Comparison of ENCODE assay signal across 11 mouse cellular contexts in genomic region chr1:46912506-46913156, GRCm38 (mm10).
"Had no signal": no experiment of that assay in that cellular context is flagged by ENCODE, and none has a peak within 500 bp of the region (broad histone marks: within the 10 kb centered on the region; RNA-seq: fewer than 3 reads in every experiment).

No protein-coding gene starts in this region.

- H3K9ac ChIP-seq: limb, embryonic 15.5 days; liver, embryonic 12.5 days; lung, embryonic 14.5 days; midbrain, embryonic 15.5 days had no signal

- H3K4me2 ChIP-seq: limb, embryonic 15.5 days; liver, embryonic 12.5 days; lung, embryonic 14.5 days; midbrain, embryonic 15.5 days had no signal

- H3K27me3 ChIP-seq: limb, embryonic 15.5 days; liver, embryonic 12.5 days; midbrain, embryonic 15.5 days had no signal

- H3K9me3 ChIP-seq: limb, embryonic 15.5 days; midbrain, embryonic 15.5 days had no signal

- H3K4me1 ChIP-seq: limb, embryonic 15.5 days; liver, embryonic 12.5 days; midbrain, embryonic 10.5 days; midbrain, embryonic 15.5 days had no signal

- H3K27ac ChIP-seq: limb, embryonic 15.5 days; liver, embryonic 12.5 days; midbrain, embryonic 10.5 days; midbrain, embryonic 15.5 days had no signal

- ATAC-seq: liver, embryonic 12.5 days; midbrain, embryonic 15.5 days had no signal

- H3K36me3 ChIP-seq: limb, embryonic 15.5 days; liver, embryonic 12.5 days; midbrain, embryonic 10.5 days; midbrain, embryonic 15.5 days had no signal

- H3K4me3 ChIP-seq: limb, embryonic 15.5 days; liver, embryonic 12.5 days; midbrain, embryonic 10.5 days; midbrain, embryonic 15.5 days had no signal

- DNase-seq: kidney, postnatal 36 days; lung, embryonic 14.5 days; lung, postnatal 10 days; lung, postnatal 4 days; right cerebral cortex, adult 18-20 months; right cerebral cortex, postnatal 25 days; thymus, postnatal 4 days had no signal
